Mouse (Mus musculus) neural tube, embryonic 10.5 days (tissue): Measurements from ENCODE around the gene Gpr55.

Experiments used
- DNase-seq: peaks from one replicate; pipeline ENCODE4 v3.0.0-alpha.2; 2017; ENCODE audit warnings: low spot score; ENCODE audit errors: extremely low spot score

The Gpr55 gene

GRCm38 (mm10) chr1:85916830-85917450, 43.9 kb downstream of the Gpr55 start:
- DNase-seq: peak; percentile 45

GRCm38 (mm10) chr1:85915890-85916289, 44.9 kb downstream of the Gpr55 start:
- DNase-seq: no peak

GRCm38 (mm10) chr1:85913078-85913755, 47.6 kb downstream of the Gpr55 start:
- no peak for DNase-seq

- DNase-seq: no peak
Measured at GRCm38 (mm10) chr1:85908754-85909590, 51.8 kb downstream of the Gpr55 start.

GRCm38 (mm10) chr1:85906892-85907291, 53.9 kb downstream of the Gpr55 start:
- no peak for DNase-seq

- no peak for DNase-seq
Measured at GRCm38 (mm10) chr1:85902108-85902561, 58.7 kb downstream of the Gpr55 start.

- no peak for DNase-seq
Measured at GRCm38 (mm10) chr1:85901516-85902107, 59.2 kb downstream of the Gpr55 start.

GRCm38 (mm10) chr1:85900521-85901333, 60.1 kb downstream of the Gpr55 start:
- no peak for DNase-seq

GRCm38 (mm10) chr1:85899388-85899761, 61.4 kb downstream of the Gpr55 start:
- no peak for DNase-seq

GRCm38 (mm10) chr1:85898761-85899387, 61.9 kb downstream of the Gpr55 start:
- no peak for DNase-seq

GRCm38 (mm10) chr1:85897901-85898760, 62.7 kb downstream of the Gpr55 start:
- DNase-seq: no peak

- no peak for DNase-seq
Measured at GRCm38 (mm10) chr1:85896781-85897700, 63.8 kb downstream of the Gpr55 start.

- DNase-seq: no peak
Measured at GRCm38 (mm10) chr1:85896110-85896509, 64.7 kb downstream of the Gpr55 start.

GRCm38 (mm10) chr1:85895391-85895837, 65.4 kb downstream of the Gpr55 start:
- peak; percentile 65 for DNase-seq

GRCm38 (mm10) chr1:85894748-85895360, 66.0 kb downstream of the Gpr55 start:
- DNase-seq: peak; percentile 74

- peak; percentile 90 for DNase-seq
Measured at GRCm38 (mm10) chr1:85894231-85894747, 66.5 kb downstream of the Gpr55 start, which contains the start of gene Itm2c. Gene Itm2c, plus strand, starts transcription at chr1:85894281.
